Mouse (Mus musculus): ENCODE results near the gene Spint4. TPM values are rescaled to one million over a fixed set of nuclear protein-coding genes. Genes with fewer than 3 reads are reported as not detected.

The Spint4 gene
- total and polyA plus RNA-seq, 3 experiments: not detected

GRCm38 (mm10) chr2:164673987-164674386 is 24.3 kb upstream of the Spint4 start, which contains the start of gene Wfdc11:
Gene Wfdc11, minus strand, starts transcription at chr2:164674087.
- no peaks in the 10 kb centered on the region for H3K9me3 ChIP-seq (replicated peaks; ENCODE audit: insufficient read depth, low read length)

GRCm38 (mm10) chr2:164676103-164676502 is 22.2 kb upstream of the Spint4 start:
- no peak overlapping the region for H3K9ac ChIP-seq (ENCODE audit: control insufficient read depth, low read depth, low read length, poor library complexity, severe bottlenecking)
- H3K9me3 ChIP-seq (replicated peaks; ENCODE audit: insufficient read depth, low read length): no peaks in the 10 kb centered on the region
- no peaks in the 10 kb centered on the region; a peak in 1 of 4 replicates for H3K27me3 ChIP-seq (ENCODE audit: control insufficient read depth in 1 of 2, insufficient read depth in 2 of 2, low read length in 2 of 2)
- H3K36me3 ChIP-seq (ENCODE audit: control insufficient read depth in 1 of 2, insufficient read depth in 2 of 2, low read length in 2 of 2): peaks cover 0 to 18% of the 10 kb centered on the region in 2 experiments; a peak in 2 of 4 replicates
- DNase-seq (ENCODE audit: low read depth, low spot score): peak; percentile 14
- no peaks in the 10 kb centered on the region; the same call in 1 of the 2 replicates for H3K79me2 ChIP-seq (ENCODE audit: control insufficient read depth, insufficient read depth, low read length, poor library complexity)
- H3K4me3 ChIP-seq (ENCODE audit: control insufficient read depth in 1 of 2, insufficient read depth in 1 of 2, low read depth in 2 of 2, low read length in 2 of 2): no peak overlapping the region
- no peak overlapping the region for H3K27ac ChIP-seq (ENCODE audit: control insufficient read depth, low read depth, low read length)
- TF ChIP-seq EP300 (IDR thresholded peaks at IDR 0.05; ENCODE audit: low read depth in 1 of 2, low read length in 2 of 2): peak in 1 of 2 experiments; percentile 21; a peak in 1 of 4 replicates
- no peak for TF ChIP-seq ETS1 (IDR thresholded peaks at IDR 0.05; ENCODE audit: low read depth, low read length)
- no peak for TF ChIP-seq MAX (IDR thresholded peaks at IDR 0.05; ENCODE audit: low read length)
- TF ChIP-seq TCF12 (IDR thresholded peaks at IDR 0.05; ENCODE audit: low read depth, low read length): 0 out of 2 replicates have a peak, but pooled peaks have one; percentile 23
- peak; percentile 55 to 63 (median 62) for TF ChIP-seq CTCF (IDR thresholded peaks at IDR 0.05 in 2 of 3, conservative IDR thresholded peaks at IDR 0.05 in 1 of 3; ENCODE audit: control insufficient read depth in 1 of 3, insufficient read depth in 1 of 3, low read depth in 2 of 3, low read length in 3 of 3, poor library complexity in 1 of 3, severe bottlenecking in 1 of 3)
- H3K4me1 ChIP-seq (ENCODE audit: control insufficient read depth in 1 of 2, insufficient read depth in 2 of 2, low read length in 2 of 2): peaks cover 20% of the 10 kb centered on the region in 2 experiments

More at GRCm38 (mm10) chr2:164673987-164674386, 24.3 kb upstream of the Spint4 start, which contains the start of gene Wfdc11:
- Histone ChIP-seq H3K79me2 (ENCODE audit: control insufficient read depth, insufficient read depth, low read length, poor library complexity) (no peaks in the 10 kb centered on the region), H3K27ac (ENCODE audit: control insufficient read depth, low read depth, low read length) (no peak within 1 kb of the TSS), H3K9ac (ENCODE audit: control insufficient read depth, low read depth, low read length, poor library complexity, severe bottlenecking) (no peak within 1 kb of the TSS), H3K36me3 (ENCODE audit: control insufficient read depth in 1 of 2, insufficient read depth in 2 of 2, low read length in 2 of 2) (peaks cover 0 to 22% of the 10 kb centered on the region in 2 experiments; a peak in 2 of 4 replicates), H3K27me3 (ENCODE audit: control insufficient read depth in 1 of 2, insufficient read depth in 2 of 2, low read length in 2 of 2) (no peaks in the 10 kb centered on the region; a peak in 1 of 4 replicates), H3K4me3 (ENCODE audit: control insufficient read depth in 1 of 2, insufficient read depth in 1 of 2, low read depth in 2 of 2, low read length in 2 of 2) (no peak within 1 kb of the TSS), H3K4me1 (ENCODE audit: control insufficient read depth in 1 of 2, insufficient read depth in 2 of 2, low read length in 2 of 2) (peaks cover 24 to 28% of the 10 kb centered on the region in 2 experiments)
- DNase-seq (ENCODE audit: low read depth, low spot score): no peak
- no peak for TF ChIP-seq USF2 (IDR thresholded peaks at IDR 0.05; ENCODE audit: borderline replicate concordance in 1 of 2, insufficient read depth in 1 of 2, low read depth in 1 of 2, low read length in 2 of 2)
- no peak for TF ChIP-seq MYB (IDR thresholded peaks at IDR 0.05; ENCODE audit: low read depth, low read length)
- no peak for TF ChIP-seq KAT2A (conservative IDR thresholded peaks at IDR 0.05; ENCODE audit: low read depth, low read length)
- TF ChIP-seq MXI1 (IDR thresholded peaks at IDR 0.05; ENCODE audit: low read depth, low read length): no peak
- TF ChIP-seq CTCF (IDR thresholded peaks at IDR 0.05 in 2 of 3, conservative IDR thresholded peaks at IDR 0.05 in 1 of 3; ENCODE audit: control insufficient read depth in 1 of 3, insufficient read depth in 1 of 3, low read depth in 2 of 3, low read length in 3 of 3, poor library complexity in 1 of 3, severe bottlenecking in 1 of 3): no peak
- no peak for TF ChIP-seq GATA1 (IDR thresholded peaks at IDR 0.05; ENCODE audit: low read depth, low read length)
- no peak for TF ChIP-seq CHD2 (IDR thresholded peaks at IDR 0.05; ENCODE audit: low read length)
- no peak for TF ChIP-seq NELFE (IDR thresholded peaks at IDR 0.05; ENCODE audit: low read depth, low read length)
- TF ChIP-seq GABPA (IDR thresholded peaks at IDR 0.05; ENCODE audit: low read depth, low read length): no peak
- no peak for TF ChIP-seq ZKSCAN1 (IDR thresholded peaks at IDR 0.05; ENCODE audit: low read depth, low read length)
- no peak for TF ChIP-seq POLR2AphosphoS5 (IDR thresholded peaks at IDR 0.05; ENCODE audit: borderline replicate concordance, low read depth, low read length)
- no peak for TF ChIP-seq POLR2AphosphoS2 (IDR thresholded peaks at IDR 0.05; ENCODE audit: low read length)
- no peak for TF ChIP-seq RAD21 (IDR thresholded peaks at IDR 0.05; ENCODE audit: low read depth, low read length)
- TF ChIP-seq RCOR1 (IDR thresholded peaks at IDR 0.05; ENCODE audit: low read depth, low read length): no peak
- no peak for TF ChIP-seq MAFK (IDR thresholded peaks at IDR 0.05; ENCODE audit: borderline replicate concordance, low read depth, low read length)
- TF ChIP-seq TCF12 (IDR thresholded peaks at IDR 0.05; ENCODE audit: low read depth, low read length): no peak
- TF ChIP-seq JUND (IDR thresholded peaks at IDR 0.05; ENCODE audit: low read depth, low read length): no peak

Data from MEL (cell line).